Mouse (Mus musculus) bone marrow, adult 2 months (tissue): ENCODE data around the gene Exoc3l2.

Experiments used
- CTCF ChIP-seq: fragments of 200-500 bp; IDR thresholded peaks from 2 replicates; pipeline ENCODE4 v1.5.1; 2011; ENCODE audit warnings: low read length, control low read depth; ENCODE audit not compliant: control insufficient read depth, insufficient read depth
- POLR2A ChIP-seq: fragments of 200-500 bp; IDR thresholded peaks from 2 replicates; pipeline ENCODE4 v1.6.1; 2011; ENCODE audit warnings: low read depth, mild to moderate bottlenecking, control low read depth, low read length, borderline replicate concordance; ENCODE audit not compliant: control insufficient read depth

GRCm38 (mm10) chr7:19541681-19542154 lies 78.6 kb downstream of the Exoc3l2 start:
- TF ChIP-seq CTCF = no peak
- TF ChIP-seq POLR2A = no peak
